Mouse (Mus musculus) liver, embryonic 14.5 days (tissue): ENCODE measurements around the gene Sp1.

Experiments
- CTCF ChIP-seq: IDR thresholded peaks from 2 replicates; pipeline ENCODE4 v1.5.1; 2016; ENCODE audit warnings: antibody characterized with exemption, low read depth, control low read depth
- EP300 ChIP-seq: IDR thresholded peaks from 2 replicates; pipeline ENCODE4 v1.6.1; 2016; ENCODE audit warnings: antibody characterized with exemption, low read depth

- TF ChIP-seq CTCF (no peak), EP300 (no peak)
Measured at GRCm38 (mm10) chr15:102485853-102486252, 79.9 kb downstream of the Sp1 start.
